Mouse (Mus musculus) myocyte (in vitro differentiated cells): Measurements from ENCODE around the gene Dmkn.
"Not testable (repeated sequence)": the region's sequence is repeated elsewhere in the genome, so short reads cannot be mapped to it uniquely, and the experiment has no call there.

Experiments used
- CEBPB ChIP-seq: IDR thresholded peaks from 2 replicates; pipeline ENCODE4 v1.6.1; 2011; ENCODE audit warnings: mild to moderate bottlenecking, moderate library complexity; ENCODE audit not compliant: poor library complexity, insufficient read depth, severe bottlenecking
- E2F4 ChIP-seq: IDR thresholded peaks from one replicate; pipeline ENCODE4 v1.6.1; 2011; ENCODE audit warnings: mild to moderate bottlenecking, control low read depth, moderate library complexity; ENCODE audit not compliant: insufficient read depth
- MAX ChIP-seq: IDR thresholded peaks from one replicate; pipeline ENCODE4 v1.6.1; 2011; ENCODE audit warnings: low read depth, mild to moderate bottlenecking, control low read depth
- MYOD1 ChIP-seq, 3 experiments: IDR thresholded peaks; one replicate each; pipeline ENCODE4 v1.6.1; 2011; ENCODE audit warnings: control low read depth in 2 of 3, low read depth in 2 of 3, mild to moderate bottlenecking in 2 of 3, moderate library complexity in 1 of 3; ENCODE audit not compliant: insufficient read length in 2 of 3, control insufficient read depth in 1 of 3
- MYOG ChIP-seq, 3 experiments: IDR thresholded peaks; one replicate each; pipeline ENCODE4 v1.6.1; 2011; ENCODE audit warnings: control low read depth in 2 of 3, low read depth in 2 of 3, mild to moderate bottlenecking in 2 of 3; ENCODE audit not compliant: insufficient read length in 2 of 3, control insufficient read depth in 1 of 3, insufficient read depth in 1 of 3
- POLR2A ChIP-seq: IDR thresholded peaks from one replicate; pipeline ENCODE4 v1.6.1; 2011; ENCODE audit warnings: low read depth, mild to moderate bottlenecking, control low read depth, moderate library complexity; ENCODE audit not compliant: insufficient read length
- POLR2AphosphoS2 ChIP-seq: IDR thresholded peaks from one replicate; pipeline ENCODE4 v1.6.1; 2011; ENCODE audit warnings: low read depth, control low read depth; ENCODE audit not compliant: insufficient read length
- REST ChIP-seq: IDR thresholded peaks from one replicate; pipeline ENCODE4 v1.6.1; 2011; ENCODE audit warnings: mild to moderate bottlenecking, control low read depth, moderate library complexity; ENCODE audit not compliant: insufficient read depth, insufficient read length
- SRF ChIP-seq: IDR thresholded peaks from one replicate; pipeline ENCODE4 v1.6.1; 2011; ENCODE audit warnings: low read depth; ENCODE audit not compliant: control insufficient read depth, insufficient read length
- TCF12 ChIP-seq: IDR thresholded peaks from one replicate; pipeline ENCODE4 v1.6.1; 2011; ENCODE audit warnings: mild to moderate bottlenecking, control low read depth; ENCODE audit not compliant: poor library complexity, insufficient read depth, severe bottlenecking
- TCF3 ChIP-seq: IDR thresholded peaks from one replicate; pipeline ENCODE4 v1.6.1; 2011; ENCODE audit warnings: low read depth, control low read depth; ENCODE audit not compliant: insufficient read length
- USF1 ChIP-seq: IDR thresholded peaks from one replicate; pipeline ENCODE4 v1.6.1; 2011; ENCODE audit warnings: low read depth, mild to moderate bottlenecking, control low read depth, moderate library complexity

DNA sequence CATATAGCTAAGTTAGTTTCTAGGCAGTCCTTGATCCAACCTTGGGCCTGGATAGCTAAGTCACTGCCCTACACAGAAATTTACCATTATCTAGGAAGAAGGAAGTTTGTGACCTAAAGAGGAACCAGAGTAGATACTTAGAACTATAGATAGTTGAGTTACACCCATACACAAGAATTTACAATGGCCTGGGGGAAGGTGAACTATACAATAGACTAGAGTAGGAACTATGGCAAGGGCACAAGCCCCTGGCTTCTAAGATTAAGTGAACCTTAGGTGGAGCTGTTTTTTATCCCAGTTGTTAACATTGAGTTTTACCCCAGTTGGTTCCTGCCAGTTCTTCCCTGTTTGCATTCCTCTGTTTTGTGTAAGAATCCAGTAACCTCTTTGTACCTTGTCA is 65.3 kb downstream of the Dmkn start:
- TF ChIP-seq POLR2A; MAX; E2F4; TCF12; REST; POLR2AphosphoS2; USF1; MYOG (IDR thresholded peaks at IDR 0.05; ENCODE audit: control insufficient read depth in 1 of 3, insufficient read depth in 1 of 3, insufficient read length in 2 of 3, low read depth in 2 of 3); TCF3; MYOD1 (IDR thresholded peaks at IDR 0.05; ENCODE audit: control insufficient read depth in 1 of 3, insufficient read length in 2 of 3, low read depth in 2 of 3); CEBPB; SRF: not testable (repeated sequence)
